Mouse (Mus musculus): ENCODE results near the gene Myo1d.

GRCm38 (mm10) chr11:80504519-80505385 is 275.1 kb downstream of the Myo1d start:
- TF ChIP-seq POLR2A (IDR thresholded peaks at IDR 0.05; ENCODE audit: borderline replicate concordance, insufficient read depth, low read length) (no peak), CTCF (IDR thresholded peaks at IDR 0.05; ENCODE audit: borderline replicate concordance, insufficient read depth, low read depth, low read length) (no peak)

Data from cerebellum, adult 2 months (tissue).